Mouse (Mus musculus) liver, embryonic 15.5 days (tissue): ENCODE results near the gene Fbxw8. TPM values are rescaled to one million over a fixed set of nuclear protein-coding genes. Genes with fewer than 3 reads are reported as not detected.
A peak's percentile ranks its signal among the peaks of the same experiment; 100 is the strongest.

Source experiments
- ATAC-seq: fragments of 200-750 bp; cut with Nextera tagmentation; 2 replicates; pipeline ENCODE4 v1.8.0; 2017; ENCODE audit warnings: moderate number of reproducible peaks, mild to moderate bottlenecking, moderate library complexity; ENCODE audit not compliant: insufficient read depth
- H3K27ac ChIP-seq: fragments of 300-500 bp; sonication (generic); replicated peaks from 2 replicates; pipeline ENCODE4 v1.5.1; 2015; ENCODE audit warnings: mild to moderate bottlenecking, inconsistent platforms
- H3K27me3 ChIP-seq: fragments of 300-500 bp; sonication (generic); 2 replicates; pipeline ENCODE4 v1.6.1; 2015; ENCODE audit warnings: mild to moderate bottlenecking, inconsistent platforms
- H3K36me3 ChIP-seq: fragments of 300-500 bp; sonication (generic); replicated peaks from 2 replicates; pipeline ENCODE4 v1.6.1; 2015; ENCODE audit warnings: moderate library complexity, mild to moderate bottlenecking, inconsistent platforms
- H3K4me1 ChIP-seq: fragments of 300-500 bp; sonication (generic); replicated peaks from 2 replicates; pipeline ENCODE4 v1.6.1; 2015; ENCODE audit warnings: inconsistent platforms
- H3K4me2 ChIP-seq: fragments of 300-500 bp; sonication (generic); 2 replicates; pipeline ENCODE4 v1.6.1; 2015; ENCODE audit warnings: moderate library complexity, mild to moderate bottlenecking, inconsistent platforms
- H3K4me3 ChIP-seq: fragments of 300-500 bp; sonication (generic); replicated peaks from 2 replicates; pipeline ENCODE4 v1.5.1; 2015; ENCODE audit warnings: mild to moderate bottlenecking, inconsistent platforms
- H3K9ac ChIP-seq: fragments of 300-500 bp; sonication (generic); 2 replicates; pipeline ENCODE4 v1.6.1; 2015; ENCODE audit warnings: moderate library complexity, mild to moderate bottlenecking, inconsistent platforms
- H3K9me3 ChIP-seq: fragments of 300-500 bp; sonication (generic); replicated peaks from 2 replicates; pipeline ENCODE4 v1.6.1; 2016; ENCODE audit warnings: inconsistent platforms
- WGBS: fragments of 180-500 bp; shearing (Covaris S2); methylation state at CpG from one replicate; pipeline ENCODE4 v1.1.7; 2015; ENCODE audit warnings: mixed read lengths; ENCODE audit not compliant: insufficient replicate concordance; 5-methylcytosine and 5-hydroxymethylcytosine counted together
- polyA plus RNA-seq: library from polyadenylated mRNA; unstranded; fragments of >200 nt; fragmentation: Nextera tagmentation; extraction: Ambion mirVana; gene quantifications from 2 replicates; pipeline ENCODE4 v1.2.1, GENCODE M21; 2015

Fbxw8 gene
- polyA plus RNA-seq, 1 experiment from 2014 or later: 7.7 TPM

DNA sequence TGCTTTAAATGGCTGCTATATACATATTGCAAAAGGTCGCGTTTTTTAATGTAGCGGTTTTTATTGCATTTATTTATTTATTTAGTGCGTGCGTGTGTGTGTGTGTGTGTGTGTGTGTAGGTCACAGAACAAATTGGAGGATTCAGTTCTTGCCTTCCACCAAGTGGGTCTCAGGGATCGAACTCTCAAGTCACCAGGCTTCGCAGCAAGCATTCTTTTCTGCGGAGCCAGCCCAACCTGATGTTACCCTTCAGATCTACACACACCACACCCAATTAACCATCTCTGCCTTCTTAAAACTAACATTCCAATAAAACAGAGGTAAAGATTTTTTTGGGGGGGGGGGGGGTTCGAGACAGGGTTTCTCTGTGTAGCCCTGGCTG is 292 bp upstream of the Fbxw8 start:
- Histone ChIP-seq H3K9me3 (no peaks in the 10 kb centered on the region), H3K9ac (peak overlapping the region; percentile 80; the same call in 1 of the 2 replicates), H3K36me3 (no peaks in the 10 kb centered on the region), H3K4me3 (peak overlapping the region; percentile 92), H3K27ac (no peak overlapping the region), H3K4me2 (peak overlapping the region; percentile 81), H3K27me3 (no peaks in the 10 kb centered on the region), H3K4me1 (peaks cover 39% of the 10 kb centered on the region)
- no peak for ATAC-seq
- WGBS: 18% methylated on average over 9 of the region's 9 CpGs

DNA sequence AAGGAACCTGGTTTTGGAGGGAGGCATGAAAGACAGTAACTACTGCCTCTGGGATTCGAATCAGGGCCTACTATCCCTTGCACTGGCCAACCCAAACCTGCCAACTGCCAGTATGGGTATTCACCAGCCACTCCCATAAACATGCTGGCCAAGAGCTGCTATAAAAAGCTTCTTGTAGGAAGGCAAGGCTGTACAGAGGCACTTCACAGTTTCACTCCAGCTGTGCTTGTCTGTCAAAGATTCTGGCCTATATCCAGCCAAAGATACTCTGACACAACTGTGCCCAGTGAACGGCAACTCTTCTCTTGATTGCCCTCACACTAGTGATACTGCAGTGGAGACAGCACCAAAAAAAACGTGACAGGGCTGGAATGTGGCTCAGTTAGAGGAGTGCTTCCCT is 5.6 kb downstream of the Fbxw8 start:
- ATAC-seq: no peak
- Histone ChIP-seq H3K4me1 (peaks cover 14% of the 10 kb centered on the region), H3K9ac (no peak overlapping the region), H3K36me3 (no peaks in the 10 kb centered on the region), H3K4me3 (no peak overlapping the region), H3K4me2 (no peak overlapping the region), H3K27ac (no peak overlapping the region), H3K27me3 (no peaks in the 10 kb centered on the region), H3K9me3 (no peaks in the 10 kb centered on the region)
- WGBS: 67% methylated on average over 3 of the region's 3 CpGs

DNA sequence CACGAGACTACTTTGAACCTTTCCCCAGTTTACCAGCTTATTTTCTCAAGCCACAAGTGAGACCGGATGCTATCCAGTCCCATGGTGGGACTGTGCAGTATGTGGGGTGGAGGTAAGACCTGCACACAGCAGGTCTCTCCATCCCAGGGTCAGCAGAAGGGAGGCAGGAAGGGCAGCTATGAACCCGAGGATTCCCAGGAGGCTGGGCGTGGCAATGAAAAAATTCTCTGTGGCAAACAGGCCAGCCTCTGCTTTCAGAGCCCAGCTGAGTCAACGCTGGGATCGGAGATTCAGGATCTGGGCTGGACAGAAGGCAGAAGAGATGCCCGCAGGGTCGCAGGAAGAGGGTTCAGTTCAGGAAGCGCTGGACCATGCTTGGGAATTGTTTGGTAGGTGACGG is 8.0 kb downstream of the Fbxw8 start:
- peaks cover 3% of the 10 kb centered on the region; the same call in 1 of the 2 replicates for H3K4me1 ChIP-seq
- H3K9ac ChIP-seq: no peak overlapping the region
- H3K4me2 ChIP-seq: no peak overlapping the region
- no peaks in the 10 kb centered on the region for H3K9me3 ChIP-seq
- peaks cover 8% of the 10 kb centered on the region; the same call in 1 of the 2 replicates for H3K36me3 ChIP-seq
- no peak for ATAC-seq
- H3K4me3 ChIP-seq: no peak overlapping the region
- no peak overlapping the region for H3K27ac ChIP-seq
- no peaks in the 10 kb centered on the region for H3K27me3 ChIP-seq
- 69% methylated on average over 10 of the region's 10 CpGs for WGBS

DNA sequence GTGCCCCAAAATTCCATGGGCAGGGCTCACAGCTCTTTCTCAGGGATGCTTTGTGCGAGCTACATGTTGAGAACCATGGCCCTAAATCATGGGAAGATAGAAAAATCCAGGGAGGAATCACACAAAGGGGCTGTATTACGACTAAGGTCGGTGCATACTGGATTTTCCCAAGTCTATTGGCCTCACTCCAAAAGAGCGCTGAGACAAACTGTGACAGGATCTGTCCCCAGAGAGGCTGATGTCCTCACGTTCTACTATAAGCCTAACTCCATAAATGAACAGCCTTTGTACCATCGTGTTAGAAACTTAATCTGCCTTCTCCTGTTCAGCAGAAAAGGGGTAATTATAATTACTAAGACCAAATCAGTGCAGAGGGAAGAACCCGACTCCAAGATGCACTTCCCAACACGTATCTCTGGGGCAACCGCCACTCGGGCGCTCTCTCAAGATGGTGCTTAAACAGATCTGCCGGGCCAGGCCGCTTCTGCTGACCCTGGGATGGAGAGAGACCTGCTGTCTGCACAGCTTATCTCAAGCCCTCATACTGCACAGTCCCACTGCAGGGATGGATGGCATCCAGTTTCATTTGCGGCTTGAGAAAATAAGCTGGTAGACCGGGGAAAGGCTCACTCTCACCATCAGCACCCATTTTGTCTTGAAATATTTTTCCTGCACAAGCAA is 9.1 kb downstream of the Fbxw8 start:
- 76% methylated on average over 15 of the region's 15 CpGs for WGBS
- Histone ChIP-seq H3K9me3 (no peaks in the 10 kb centered on the region), H3K4me2 (no peak overlapping the region), H3K4me1 (peaks cover 3% of the 10 kb centered on the region; the same call in 1 of the 2 replicates), H3K9ac (no peak overlapping the region), H3K27ac (no peak overlapping the region), H3K27me3 (no peaks in the 10 kb centered on the region), H3K36me3 (peaks cover 18% of the 10 kb centered on the region; the same call in 1 of the 2 replicates), H3K4me3 (no peak overlapping the region)
- ATAC-seq: no peak

DNA sequence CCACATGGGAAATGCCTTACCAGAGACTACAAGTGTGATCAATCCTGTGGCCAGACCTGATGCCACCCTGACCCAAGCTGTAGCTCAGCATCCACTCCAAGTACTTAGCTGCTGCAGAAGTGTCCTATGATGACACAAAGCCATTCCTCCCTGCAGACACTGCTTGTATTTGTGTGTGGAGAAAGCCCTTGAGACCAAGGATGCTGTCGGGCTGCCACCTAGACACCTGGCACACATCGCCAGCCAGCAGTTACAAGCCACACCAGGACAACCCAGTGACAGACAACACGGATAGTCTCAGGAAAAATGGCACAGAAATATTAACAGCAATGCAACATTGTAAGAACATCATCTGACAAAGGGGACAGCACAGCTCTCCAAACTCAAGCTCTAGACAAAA is 9.8 kb downstream of the Fbxw8 start:
- H3K27me3 ChIP-seq: no peaks in the 10 kb centered on the region
- H3K27ac ChIP-seq: no peak overlapping the region
- no peak overlapping the region for H3K4me3 ChIP-seq
- H3K9me3 ChIP-seq: no peaks in the 10 kb centered on the region
- peaks cover 24% of the 10 kb centered on the region; the same call in 1 of the 2 replicates for H3K36me3 ChIP-seq
- no peak overlapping the region for H3K4me2 ChIP-seq
- H3K4me1 ChIP-seq: peaks cover 3% of the 10 kb centered on the region; the same call in 1 of the 2 replicates
- WGBS: 77% methylated on average over 3 of the region's 3 CpGs
- no peak overlapping the region for H3K9ac ChIP-seq
- no peak for ATAC-seq

DNA sequence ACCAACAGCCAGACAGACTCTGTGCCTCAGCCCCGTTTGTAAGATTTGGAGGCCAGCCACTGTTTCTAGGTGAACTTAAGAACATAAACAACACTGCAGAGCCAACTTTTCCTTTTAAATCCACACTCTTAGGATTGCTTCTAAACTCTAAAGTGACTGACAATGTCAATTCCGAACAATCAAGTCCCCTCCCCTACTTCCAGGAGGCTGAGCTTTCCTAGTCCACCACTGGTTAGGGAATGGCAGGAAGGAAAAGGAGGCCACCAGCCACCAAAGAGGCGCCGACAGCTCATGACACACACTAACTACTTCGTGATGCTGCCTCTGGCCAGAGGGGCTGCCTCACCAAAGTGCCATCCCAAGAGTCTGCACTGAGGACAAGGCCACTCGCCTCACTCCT is 10.5 kb downstream of the Fbxw8 start:
- peaks cover 3% of the 10 kb centered on the region; the same call in 1 of the 2 replicates for H3K4me1 ChIP-seq
- ATAC-seq: no peak
- no peaks in the 10 kb centered on the region for H3K27me3 ChIP-seq
- no peak overlapping the region for H3K27ac ChIP-seq
- H3K9ac ChIP-seq: no peak overlapping the region
- H3K4me2 ChIP-seq: no peak overlapping the region
- no peak overlapping the region for H3K4me3 ChIP-seq
- H3K9me3 ChIP-seq: no peaks in the 10 kb centered on the region
- peaks cover 28% of the 10 kb centered on the region; the same call in 1 of the 2 replicates for H3K36me3 ChIP-seq
- 54% methylated on average over 6 of the region's 6 CpGs for WGBS

DNA sequence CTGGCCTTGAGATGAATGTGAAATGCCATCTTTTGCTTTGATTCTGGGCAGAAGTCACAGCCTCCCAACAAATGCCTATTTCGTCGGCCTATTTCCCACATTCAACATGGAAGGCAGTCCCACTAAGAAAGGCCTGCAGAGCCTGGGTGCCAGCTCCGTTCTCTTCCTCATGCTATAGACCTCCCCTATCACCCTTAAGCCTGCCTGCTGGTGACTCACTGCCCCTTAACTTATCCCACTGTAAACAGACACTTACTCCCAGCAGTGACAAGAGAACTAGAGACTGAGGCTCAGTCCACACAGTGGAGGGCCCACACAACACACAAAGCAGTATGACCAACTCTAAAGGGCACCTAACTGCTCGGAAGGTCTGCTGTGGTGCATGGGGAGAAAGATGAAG is 10.9 kb downstream of the Fbxw8 start:
- Histone ChIP-seq H3K9me3 (no peaks in the 10 kb centered on the region), H3K9ac (no peak overlapping the region), H3K4me2 (no peak overlapping the region), H3K36me3 (peaks cover 33% of the 10 kb centered on the region; the same call in 1 of the 2 replicates), H3K4me3 (no peak overlapping the region), H3K4me1 (peaks cover 3% of the 10 kb centered on the region; the same call in 1 of the 2 replicates), H3K27me3 (no peaks in the 10 kb centered on the region), H3K27ac (no peak overlapping the region)
- no peak for ATAC-seq
- 76% methylated on average over 4 of the region's 4 CpGs for WGBS

DNA sequence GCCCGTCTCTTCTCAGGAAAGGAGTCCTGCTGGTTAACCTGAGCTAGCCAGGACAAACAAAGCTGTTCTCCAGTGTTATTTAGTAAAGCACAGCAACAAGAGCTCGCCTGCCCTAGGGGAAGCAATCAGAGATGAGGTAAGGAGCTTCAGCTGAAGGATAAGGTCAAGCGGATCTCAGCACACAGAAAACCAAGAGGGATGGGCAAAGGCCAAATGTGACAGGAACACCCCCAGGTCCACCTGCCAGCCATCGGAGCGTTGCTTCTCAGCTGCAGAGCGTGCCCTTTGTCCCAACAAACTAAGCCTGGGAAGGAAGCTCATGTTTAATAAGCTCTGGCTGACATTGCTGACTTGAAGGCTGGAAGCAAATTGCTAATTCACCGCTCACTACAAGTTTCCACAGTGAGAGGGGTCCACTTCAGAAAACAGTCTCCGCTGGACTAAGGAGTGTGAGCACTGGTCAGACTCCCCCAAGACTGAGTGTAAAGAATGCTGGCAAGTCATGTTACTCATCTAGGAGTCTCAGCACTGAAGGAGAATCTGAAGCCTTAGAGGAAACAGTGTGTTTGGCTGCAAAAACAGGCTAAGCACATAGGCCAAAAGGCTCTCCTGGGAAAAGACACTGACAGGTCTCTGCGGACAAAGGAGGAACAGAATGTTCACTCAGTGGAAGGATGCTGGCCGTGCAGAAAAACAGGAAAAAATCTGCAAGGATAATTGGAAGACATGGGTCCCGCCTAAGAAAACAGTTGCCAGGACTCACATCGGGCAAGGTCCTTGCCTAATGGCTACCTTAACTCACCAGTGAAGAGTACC is 11.8 kb downstream of the Fbxw8 start:
- Histone ChIP-seq H3K36me3 (peaks cover 36% of the 10 kb centered on the region; the same call in 1 of the 2 replicates), H3K9me3 (no peaks in the 10 kb centered on the region), H3K9ac (no peak overlapping the region), H3K27ac (no peak overlapping the region), H3K4me2 (no peak overlapping the region), H3K27me3 (no peaks in the 10 kb centered on the region), H3K4me1 (peaks cover 3% of the 10 kb centered on the region; the same call in 1 of the 2 replicates), H3K4me3 (no peak overlapping the region)
- 63% methylated on average over 12 of the region's 12 CpGs for WGBS
- ATAC-seq: no peak

DNA sequence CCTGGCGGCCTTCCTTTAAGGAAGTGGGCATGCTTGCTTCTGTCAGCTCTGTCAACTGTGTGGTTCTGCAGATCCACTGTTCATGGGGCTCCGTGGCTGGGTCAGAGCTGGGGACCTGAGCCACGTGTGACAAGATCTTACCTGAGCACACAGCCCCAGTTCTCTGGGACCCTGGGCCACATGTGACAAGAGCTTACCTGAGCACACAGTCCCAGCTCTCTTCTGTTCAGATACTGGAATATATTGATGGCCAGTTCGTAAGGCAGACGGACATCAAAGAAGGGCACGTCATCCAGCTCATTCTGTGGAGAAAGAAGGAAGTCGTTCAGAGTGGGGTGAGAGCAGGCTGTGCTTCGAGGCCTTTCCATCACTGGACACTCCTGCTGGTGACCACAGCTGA is 12.8 kb downstream of the Fbxw8 start:
- Histone ChIP-seq H3K36me3 (peaks cover 36% of the 10 kb centered on the region; the same call in 1 of the 2 replicates), H3K4me3 (no peak overlapping the region), H3K4me1 (peaks cover 3% of the 10 kb centered on the region; the same call in 1 of the 2 replicates), H3K9ac (no peak overlapping the region), H3K27me3 (no peaks in the 10 kb centered on the region), H3K27ac (no peak overlapping the region), H3K9me3 (no peaks in the 10 kb centered on the region), H3K4me2 (no peak overlapping the region)
- WGBS: 73% methylated on average over 8 of the region's 8 CpGs
- no peak for ATAC-seq

DNA sequence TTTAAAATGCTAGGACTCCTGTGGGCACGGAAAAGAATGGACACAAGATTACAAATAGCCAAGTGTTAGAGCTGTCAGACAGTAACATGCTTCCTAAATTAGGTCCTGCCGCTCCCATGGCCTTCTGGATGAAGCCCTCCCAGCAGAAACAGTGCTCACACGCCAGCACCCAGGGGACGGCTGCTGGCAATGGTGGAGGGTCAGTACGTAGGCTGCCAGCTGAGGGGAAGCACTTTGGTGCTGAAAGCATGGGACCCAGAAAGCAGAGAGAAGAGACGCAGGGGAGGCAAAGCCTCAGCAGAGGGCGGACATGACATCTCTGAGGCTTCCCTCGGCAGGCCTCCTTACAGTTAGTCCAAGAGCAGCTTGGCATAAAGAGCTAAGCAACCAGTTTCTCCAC is 15.6 kb downstream of the Fbxw8 start:
- Histone ChIP-seq H3K4me1 (peaks cover 3% of the 10 kb centered on the region; the same call in 1 of the 2 replicates), H3K4me2 (no peak overlapping the region), H3K36me3 (peaks cover 36% of the 10 kb centered on the region; the same call in 1 of the 2 replicates), H3K27ac (no peak overlapping the region), H3K4me3 (no peak overlapping the region), H3K9ac (no peak overlapping the region), H3K27me3 (no peaks in the 10 kb centered on the region), H3K9me3 (no peaks in the 10 kb centered on the region)
- 78% methylated on average over 8 of the region's 8 CpGs for WGBS
- ATAC-seq: no peak

DNA sequence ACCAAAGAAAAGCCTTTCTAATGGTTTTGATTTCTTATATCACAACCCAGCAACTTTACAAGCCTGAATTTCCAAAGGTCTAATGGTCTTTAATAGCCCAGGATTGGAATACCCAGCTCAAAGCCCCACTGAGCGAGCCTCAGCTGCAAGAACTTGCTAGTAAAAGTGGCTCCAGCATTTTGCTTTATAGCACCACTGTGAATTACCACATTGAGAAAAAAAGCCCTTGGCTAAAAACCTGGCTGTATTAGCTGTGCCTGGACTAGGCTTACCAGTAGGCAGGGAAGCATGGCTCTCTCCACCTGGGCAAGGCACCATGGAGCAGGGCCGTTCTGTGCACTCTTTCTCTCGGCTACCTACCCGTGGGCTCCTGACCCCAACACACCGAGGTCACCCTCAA is 18.9 kb downstream of the Fbxw8 start:
- Histone ChIP-seq H3K9ac (no peak overlapping the region), H3K27me3 (no peaks in the 10 kb centered on the region), H3K4me1 (no peaks in the 10 kb centered on the region), H3K9me3 (no peaks in the 10 kb centered on the region), H3K4me3 (no peak overlapping the region), H3K36me3 (peaks cover 20% of the 10 kb centered on the region; the same call in 1 of the 2 replicates), H3K4me2 (no peak overlapping the region), H3K27ac (no peak overlapping the region)
- no peak for ATAC-seq
- WGBS: 78% methylated on average over 5 of the region's 5 CpGs
